Mouse (Mus musculus) cerebellum, postnatal 36 days (tissue): Measurements from ENCODE around the gene Scube3.
A peak's percentile ranks its signal among the peaks of the same experiment; 100 is the strongest.

Experiments
- DNase-seq, 2 experiments: peaks; one replicate each; pipeline ENCODE4 v3.0.0; 2021 to 2022; ENCODE audit warnings: mixed read lengths in 2 of 2

Gene Scube3

DNA sequence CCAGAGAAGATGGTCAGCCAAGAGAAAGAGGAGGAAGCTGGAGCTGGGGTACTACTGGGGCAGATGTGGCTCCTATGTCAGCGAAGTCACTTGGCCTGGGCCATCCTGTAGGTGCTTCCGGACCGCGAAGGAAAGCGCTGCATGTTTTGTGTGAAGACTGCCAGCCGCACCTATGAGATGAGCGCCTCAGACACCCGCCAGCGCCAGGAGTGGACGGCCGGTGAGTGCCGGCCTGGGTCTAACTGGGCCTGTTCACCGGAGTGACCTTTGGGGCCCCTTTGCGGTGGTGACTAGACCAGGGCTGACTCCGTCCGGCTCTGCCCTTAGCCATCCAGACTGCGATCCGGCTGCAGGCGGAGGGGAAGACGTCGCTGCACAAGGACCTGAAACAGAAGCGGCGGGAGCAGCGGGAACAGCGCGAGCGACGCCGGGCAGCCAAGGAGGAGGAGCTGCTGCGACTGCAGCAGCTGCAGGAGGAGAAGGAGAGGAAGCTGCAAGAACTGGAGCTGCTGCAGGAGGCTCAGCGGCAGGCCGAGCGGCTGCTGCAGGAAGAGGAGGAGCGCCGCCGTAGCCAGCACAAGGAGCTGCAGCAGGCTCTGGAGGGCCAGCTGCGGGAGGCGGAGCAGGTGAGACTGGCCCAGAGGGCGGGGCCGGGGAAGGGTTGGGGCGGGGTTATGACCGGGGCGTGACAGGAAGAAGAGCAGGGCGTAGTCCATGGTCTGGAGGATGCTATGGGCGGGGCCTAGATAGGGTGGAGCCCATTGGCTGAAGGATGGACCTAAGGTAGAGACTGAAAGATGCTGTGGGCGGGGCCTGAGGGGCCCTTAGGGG is 81.8 kb downstream of the Scube3 start:
- peak; percentile 87 to 93 for DNase-seq
